Mouse (Mus musculus): Measurements from ENCODE around the gene Dazap1. TPM values are rescaled to one million over a fixed set of nuclear protein-coding genes. Genes with fewer than 3 reads are reported as not detected.

Gene Dazap1
- total and polyA plus RNA-seq, 3 experiments = 159 to 236 TPM; not detected in 1

GRCm38 (mm10) chr10:80270099-80270498, 8.8 kb downstream of the Dazap1 start:
- no peak for DNase-seq (ENCODE audit: low read depth, low spot score)
- H3K36me3 ChIP-seq (ENCODE audit: control insufficient read depth in 1 of 2, insufficient read depth in 2 of 2, low read length in 2 of 2) = peaks cover 4 to 21% of the 10 kb centered on the region in 2 experiments
- TF ChIP-seq BHLHE40 (IDR thresholded peaks at IDR 0.05; ENCODE audit: borderline replicate concordance, low read depth, low read length) = no peak
- no peak for TF ChIP-seq POLR2AphosphoS5 (IDR thresholded peaks at IDR 0.05; ENCODE audit: borderline replicate concordance, low read depth, low read length)
- no peak for TF ChIP-seq KAT2A (conservative IDR thresholded peaks at IDR 0.05; ENCODE audit: low read depth, low read length)
- no peak for TF ChIP-seq CHD2 (IDR thresholded peaks at IDR 0.05; ENCODE audit: low read length)
- no peak for TF ChIP-seq GATA1 (IDR thresholded peaks at IDR 0.05; ENCODE audit: low read depth, low read length)
- TF ChIP-seq ZMIZ1 (IDR thresholded peaks at IDR 0.05; ENCODE audit: low read depth, low read length) = no peak
- TF ChIP-seq TCF12 (IDR thresholded peaks at IDR 0.05; ENCODE audit: low read depth, low read length) = no peak
- no peak for TF ChIP-seq JUND (IDR thresholded peaks at IDR 0.05; ENCODE audit: low read depth, low read length)
- TF ChIP-seq GABPA (IDR thresholded peaks at IDR 0.05; ENCODE audit: low read depth, low read length) = no peak
- TF ChIP-seq ELF1 (IDR thresholded peaks at IDR 0.05; ENCODE audit: low read depth, low read length) = no peak
- no peak for TF ChIP-seq MEF2A (IDR thresholded peaks at IDR 0.05; ENCODE audit: extremely low read depth, insufficient replicate concordance, low read depth, low read length, poor library complexity, severe bottlenecking)
- TF ChIP-seq CTCF (IDR thresholded peaks at IDR 0.05 in 2 of 3, conservative IDR thresholded peaks at IDR 0.05 in 1 of 3; ENCODE audit: control insufficient read depth in 1 of 3, insufficient read depth in 1 of 3, low read depth in 2 of 3, low read length in 3 of 3, poor library complexity in 1 of 3, severe bottlenecking in 1 of 3) = no peak
- no peak for TF ChIP-seq NRF1 (IDR thresholded peaks at IDR 0.05; ENCODE audit: insufficient read depth, low read depth, low read length, poor library complexity, severe bottlenecking)
- no peak for TF ChIP-seq NELFE (IDR thresholded peaks at IDR 0.05; ENCODE audit: low read depth, low read length)
- no peak overlapping the region for H3K27ac ChIP-seq (ENCODE audit: control insufficient read depth, low read depth, low read length)
- H3K79me2 ChIP-seq (ENCODE audit: control insufficient read depth, insufficient read depth, low read length, poor library complexity) = peaks cover 80% of the 10 kb centered on the region
- no peak overlapping the region for H3K4me3 ChIP-seq (ENCODE audit: control insufficient read depth in 1 of 2, insufficient read depth in 1 of 2, low read depth in 2 of 2, low read length in 2 of 2)
- no peak overlapping the region for H3K9ac ChIP-seq (ENCODE audit: control insufficient read depth, low read depth, low read length, poor library complexity, severe bottlenecking)
- peaks cover 3 to 20% of the 10 kb centered on the region in 2 experiments; a peak in 2 of 4 replicates for H3K4me1 ChIP-seq (ENCODE audit: control insufficient read depth in 1 of 2, insufficient read depth in 2 of 2, low read length in 2 of 2)
- H3K27me3 ChIP-seq (ENCODE audit: control insufficient read depth in 1 of 2, insufficient read depth in 2 of 2, low read length in 2 of 2) = no peaks in the 10 kb centered on the region
- H3K9me3 ChIP-seq (replicated peaks; ENCODE audit: insufficient read depth, low read length) = no peaks in the 10 kb centered on the region

DNA sequence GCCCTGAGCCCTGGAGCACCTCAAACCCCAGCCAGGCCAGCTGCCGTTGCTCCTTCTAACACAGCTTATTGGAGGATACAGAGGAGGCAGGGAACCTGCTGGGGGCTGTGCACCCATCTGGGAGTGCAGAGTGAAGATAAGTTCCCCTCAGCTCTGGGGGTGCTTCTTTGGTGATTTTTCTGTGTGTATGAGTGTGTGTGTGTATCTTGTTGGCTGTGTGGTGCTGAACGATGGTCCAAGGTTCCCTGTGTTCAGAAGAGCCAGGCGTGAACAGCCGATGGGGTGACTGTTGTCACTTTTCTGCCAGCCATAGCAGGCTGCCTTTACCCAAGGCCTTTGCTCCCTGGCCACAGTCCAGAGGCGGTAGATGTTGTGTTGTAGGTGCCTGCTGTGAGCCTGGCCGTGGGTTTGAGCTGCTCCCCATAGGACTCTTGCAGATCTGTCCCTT, 9.5 kb downstream of the Dazap1 start:
- Histone ChIP-seq H3K9me3 (replicated peaks; ENCODE audit: insufficient read depth, low read length) (no peaks in the 10 kb centered on the region), H3K36me3 (ENCODE audit: control insufficient read depth in 1 of 2, insufficient read depth in 2 of 2, low read length in 2 of 2) (peaks cover 4 to 20% of the 10 kb centered on the region in 2 experiments), H3K79me2 (ENCODE audit: control insufficient read depth, insufficient read depth, low read length, poor library complexity) (peaks cover 74% of the 10 kb centered on the region), H3K4me1 (ENCODE audit: control insufficient read depth in 1 of 2, insufficient read depth in 2 of 2, low read length in 2 of 2) (peaks cover 3 to 18% of the 10 kb centered on the region in 2 experiments; a peak in 2 of 4 replicates), H3K9ac (ENCODE audit: control insufficient read depth, low read depth, low read length, poor library complexity, severe bottlenecking) (no peak overlapping the region), H3K27ac (ENCODE audit: control insufficient read depth, low read depth, low read length) (no peak overlapping the region; the same call in 1 of the 2 replicates), H3K27me3 (ENCODE audit: control insufficient read depth in 1 of 2, insufficient read depth in 2 of 2, low read length in 2 of 2) (no peaks in the 10 kb centered on the region), H3K4me3 (ENCODE audit: control insufficient read depth in 1 of 2, insufficient read depth in 1 of 2, low read depth in 2 of 2, low read length in 2 of 2) (no peak overlapping the region)
- TF ChIP-seq TAL1 (IDR thresholded peaks at IDR 0.05; ENCODE audit: low read length) (peak; percentile 35), CTCF (IDR thresholded peaks at IDR 0.05 in 2 of 3, conservative IDR thresholded peaks at IDR 0.05 in 1 of 3; ENCODE audit: control insufficient read depth in 1 of 3, insufficient read depth in 1 of 3, low read depth in 2 of 3, low read length in 3 of 3, poor library complexity in 1 of 3, severe bottlenecking in 1 of 3) (no peak), CHD1 (IDR thresholded peaks at IDR 0.05; ENCODE audit: low read depth, low read length) (no peak)
- peak; percentile 34 for DNase-seq (ENCODE audit: low read depth, low spot score)

Data from MEL (cell line).